Mouse (Mus musculus) liver, adult 2 months (tissue): ENCODE measurements around the gene Adgra1.

ENCODE experiments used
- CTCF ChIP-seq: fragments of 200-500 bp; IDR thresholded peaks from 2 replicates; pipeline ENCODE4 v1.5.1; 2011; ENCODE audit warnings: low read depth, low read length, control low read depth
- POLR2A ChIP-seq: fragments of 200-500 bp; IDR thresholded peaks from 2 replicates; pipeline ENCODE4 v1.6.1; 2011; ENCODE audit warnings: low read length, control low read depth; ENCODE audit not compliant: insufficient read depth; ENCODE audit errors: extremely low read depth

GRCm38 (mm10) chr7:139864871-139865270 lies 30.9 kb downstream of the Adgra1 start:
- TF ChIP-seq POLR2A (no peak), CTCF (no peak)
